Mouse (Mus musculus): ENCODE results near the gene Gm8882. TPM values are rescaled to one million over a fixed set of nuclear protein-coding genes. Genes with fewer than 3 reads are reported as not detected.

Gene Gm8882
- not detected in 2 replicates for polyA plus RNA-seq (2012; rRNA removed)

DNA sequence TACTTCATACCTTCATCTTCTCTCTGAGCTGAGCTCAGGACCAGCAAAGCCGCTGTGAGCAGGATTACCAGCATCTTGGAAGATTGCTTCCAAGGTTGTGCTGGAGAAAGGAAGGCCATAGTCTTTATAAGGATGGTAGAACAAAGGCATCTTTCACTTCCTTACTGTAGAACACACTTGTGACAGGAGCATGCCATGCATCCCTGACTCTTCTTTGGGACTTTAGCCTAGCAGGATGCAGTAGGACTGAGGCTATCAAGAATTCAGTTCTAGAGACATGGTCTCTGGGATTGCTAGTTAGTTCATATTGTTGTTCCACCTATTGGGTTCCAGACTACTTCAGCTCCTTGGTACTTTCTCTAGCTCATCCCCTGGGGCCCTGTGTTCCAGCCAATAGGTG is at the start of gene Gm8882:
Gene Gm8882 (minus strand): TSS at position 101 of the 400 bp plus-strand sequence.

DNA sequence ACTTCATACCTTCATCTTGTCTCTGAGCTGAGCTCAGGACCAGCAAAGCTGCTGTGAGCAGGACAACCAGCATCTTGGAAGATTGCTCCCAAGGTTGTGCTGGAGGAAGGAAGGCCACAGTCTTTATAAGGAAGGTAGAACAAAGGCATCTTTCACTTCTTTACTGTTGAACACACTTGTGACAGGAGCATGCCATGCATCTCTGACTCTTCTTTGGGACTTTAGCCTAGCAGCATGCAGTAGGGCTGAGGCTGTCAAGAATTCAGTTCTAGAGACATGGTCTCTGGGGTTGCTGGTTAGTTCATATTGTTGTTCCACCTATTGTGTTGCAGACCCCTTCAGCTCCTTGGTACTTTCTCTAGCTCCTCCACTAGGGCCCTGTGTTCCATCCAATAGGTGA is 49.3 kb downstream of the Gm8882 start, which contains the start of gene Prpmp5:
Gene Prpmp5 (minus strand): TSS at position 101 of the 400 bp plus-strand sequence.

Other genes with a start within 250 kb of the Gm8882 start
- gene Prb1, start 153.6 kb downstream of the Gm8882 start, polyA plus RNA-seq (2012; rRNA removed): not detected in 2 replicates
- not detected in 2 replicates for gene Prpmp5, start 49.4 kb downstream of the Gm8882 start, polyA plus RNA-seq (2012; rRNA removed)
- gene Prh1, start 205.7 kb upstream of the Gm8882 start, polyA plus RNA-seq (2012; rRNA removed): not detected in 2 replicates
- gene Prp2, start 231.8 kb upstream of the Gm8882 start, polyA plus RNA-seq (2012; rRNA removed): not detected in 2 replicates